Mouse (Mus musculus) adrenal gland, postnatal 25 days (tissue): ENCODE results near the gene Myrip. TPM values are rescaled to one million over a fixed set of nuclear protein-coding genes. Genes with fewer than 3 reads are reported as not detected.

Source experiments
- total RNA-seq: library from RNA; stranded (reverse); gene quantifications from 2 replicates; pipeline ENCODE4 v1.2.3, GENCODE M21; 2021

The Myrip gene
- total RNA-seq, 1 experiment from 2014 or later = 6.8 TPM

Other genes starting within 250 kb of the Myrip start
- gene Cx3cr1, start 231.6 kb upstream of the Myrip start, total RNA-seq = 4.3 and 5.9 TPM in 2 replicates
- gene Ccr8, start 209.4 kb upstream of the Myrip start, total RNA-seq = not detected in 2 replicates
- gene Slc25a38, start 191.1 kb upstream of the Myrip start, total RNA-seq = 28.7 and 37.0 TPM in 2 replicates
- 585 and 720 TPM in 2 replicates for gene Rpsa, start 173.8 kb upstream of the Myrip start, total RNA-seq
- 0.27 TPM in 1 of 2 replicates, not detected in the other for gene Mobp, start 151.8 kb upstream of the Myrip start, total RNA-seq
- 45.6 and 51.8 TPM in 2 replicates for gene Eif1b, start 190.7 kb downstream of the Myrip start, total RNA-seq
- gene Entpd3, start 238.3 kb downstream of the Myrip start, total RNA-seq = 1.8 and 2.3 TPM in 2 replicates